Mouse (Mus musculus): ENCODE measurements at regions not wholly inside any gene's neighbourhood (a gene's known extent, or its start where the extent isn't known, plus 50 kb on each side); places are given as distances from the start of the nearest gene placed in this dataset.

DNA sequence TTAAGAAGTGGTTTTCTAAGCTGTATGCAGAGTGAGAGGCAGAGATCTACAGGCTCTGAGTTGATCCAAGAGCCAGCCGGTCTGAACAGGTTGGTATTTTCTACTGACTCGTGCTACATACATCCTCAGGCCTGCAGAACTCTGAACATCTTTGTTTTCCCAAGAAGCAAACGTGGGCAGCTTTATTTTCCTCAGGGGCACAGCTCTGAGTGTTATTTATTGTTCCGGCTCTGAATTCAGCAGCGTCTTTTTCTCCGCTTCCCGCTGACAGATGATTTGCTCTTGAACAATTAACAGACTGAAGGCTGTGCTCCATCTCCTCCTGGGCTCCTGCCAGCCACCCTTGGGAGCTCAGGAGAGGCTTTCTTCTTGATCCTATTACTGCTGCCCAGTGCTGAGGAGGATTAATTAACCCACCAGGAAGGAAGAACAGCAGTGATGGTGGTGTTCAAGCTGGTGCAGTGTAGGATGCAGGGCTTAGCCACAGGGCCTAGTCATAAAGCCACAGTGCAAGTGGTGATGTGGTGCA, 63.5 kb upstream of the Camk1g start:
- Histone ChIP-seq H3K9me3 (replicated peaks) (no peaks in the 10 kb centered on the region), H3K9ac (no peak overlapping the region), H3K4me1 (peaks cover 28% of the 10 kb centered on the region), H3K4me3 (no peak overlapping the region), H3K27me3 (peaks cover 74% of the 10 kb centered on the region), H3K4me2 (peak overlapping the region; percentile 1; the same call in 1 of the 2 replicates), H3K36me3 (ENCODE audit: poor library complexity, severe bottlenecking) (no peaks in the 10 kb centered on the region), H3K27ac (peak overlapping the region; percentile 76)
- peak; percentile 70 for ATAC-seq
- under 1% methylated on average over 7 of the region's 7 CpGs for WGBS

- 11% methylated on average over 8 of the region's 8 CpGs for WGBS
- Histone ChIP-seq H3K4me3 (no peak overlapping the region), H3K27ac (no peak overlapping the region), H3K4me2 (no peak overlapping the region), H3K9ac (no peak overlapping the region), H3K9me3 (replicated peaks) (no peaks in the 10 kb centered on the region), H3K36me3 (ENCODE audit: poor library complexity, severe bottlenecking) (no peaks in the 10 kb centered on the region), H3K27me3 (peaks cover 70% of the 10 kb centered on the region), H3K4me1 (peaks cover 28% of the 10 kb centered on the region)
- ATAC-seq = no peak
Observed at GRCm38 (mm10) chr1:193430231-193430630, 60.1 kb upstream of the Camk1g start.

GRCm38 (mm10) chr1:193423653-193424075, 53.6 kb upstream of the Camk1g start:
- Histone ChIP-seq H3K36me3 (ENCODE audit: poor library complexity, severe bottlenecking) (no peaks in the 10 kb centered on the region), H3K4me3 (no peak overlapping the region), H3K4me1 (peaks cover 20% of the 10 kb centered on the region), H3K9me3 (replicated peaks) (no peaks in the 10 kb centered on the region), H3K27me3 (peaks cover 60% of the 10 kb centered on the region), H3K27ac (no peak overlapping the region), H3K4me2 (no peak overlapping the region), H3K9ac (no peak overlapping the region)
- WGBS = 35% methylated on average over 8 of the region's 8 CpGs
- peak; percentile 45; the same call in 1 of the 2 replicates for ATAC-seq

GRCm38 (mm10) chr1:193422886-193423285, 52.8 kb upstream of the Camk1g start:
- no peaks in the 10 kb centered on the region for H3K36me3 ChIP-seq (ENCODE audit: poor library complexity, severe bottlenecking)
- WGBS = 71% methylated on average over 1 of the region's 1 CpGs
- no peak overlapping the region for H3K4me3 ChIP-seq
- peaks cover 63% of the 10 kb centered on the region for H3K27me3 ChIP-seq
- H3K4me2 ChIP-seq = no peak overlapping the region
- H3K4me1 ChIP-seq = peaks cover 26% of the 10 kb centered on the region
- peak; percentile 60; the same call in 1 of the 2 replicates for ATAC-seq
- no peak overlapping the region for H3K9ac ChIP-seq
- H3K27ac ChIP-seq = no peak overlapping the region
- H3K9me3 ChIP-seq (replicated peaks) = no peaks in the 10 kb centered on the region

DNA sequence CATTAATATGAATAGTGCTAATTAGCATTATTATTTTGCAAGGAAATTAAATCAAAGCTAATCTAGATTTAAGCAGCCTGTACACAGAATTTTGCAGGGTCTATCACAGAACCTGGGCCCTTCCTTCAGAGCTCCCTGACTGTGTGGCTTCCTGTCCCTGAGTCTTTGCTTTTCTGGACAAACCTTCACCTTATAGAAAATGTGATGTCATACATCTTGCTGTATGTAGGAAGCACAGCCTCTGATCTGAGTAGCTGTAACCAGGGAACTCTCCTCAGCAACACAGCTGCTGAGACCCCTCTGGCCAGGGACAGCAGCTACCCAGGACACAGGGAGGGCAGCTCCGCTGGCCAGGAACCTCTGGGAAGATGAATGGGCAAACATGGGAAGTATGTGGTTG, 51.7 kb upstream of the Camk1g start:
- Histone ChIP-seq H3K4me3 (no peak overlapping the region), H3K27me3 (peaks cover 60% of the 10 kb centered on the region), H3K36me3 (ENCODE audit: poor library complexity, severe bottlenecking) (no peaks in the 10 kb centered on the region), H3K27ac (no peak overlapping the region), H3K9ac (no peak overlapping the region), H3K9me3 (replicated peaks) (no peaks in the 10 kb centered on the region), H3K4me1 (peaks cover 26% of the 10 kb centered on the region), H3K4me2 (no peak overlapping the region)
- ATAC-seq = no peak
- 79% methylated on average over 1 of the region's 1 CpGs for WGBS

DNA sequence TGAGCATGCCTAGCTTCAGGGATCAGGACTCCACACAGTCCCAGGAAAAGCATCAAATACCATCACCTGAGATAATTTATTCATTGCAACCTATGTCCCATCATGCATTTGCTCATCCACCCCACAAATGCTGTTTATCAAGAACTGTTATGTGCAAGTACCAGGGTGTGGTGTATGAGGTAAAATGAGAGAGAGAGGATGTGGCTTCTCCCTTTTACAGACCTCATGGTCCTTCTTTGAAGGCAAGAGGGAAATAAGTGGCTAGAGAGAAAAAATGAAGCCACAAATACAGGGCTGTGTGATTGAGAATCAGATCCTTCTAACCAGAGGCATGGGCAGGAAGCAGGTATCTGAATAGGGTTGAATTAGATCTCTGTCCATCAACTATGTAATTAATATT, 51.3 kb upstream of the Camk1g start:
- Histone ChIP-seq H3K9ac (no peak overlapping the region), H3K9me3 (replicated peaks) (no peaks in the 10 kb centered on the region), H3K4me3 (no peak overlapping the region), H3K27ac (no peak overlapping the region), H3K36me3 (ENCODE audit: poor library complexity, severe bottlenecking) (no peaks in the 10 kb centered on the region), H3K27me3 (peaks cover 56% of the 10 kb centered on the region), H3K4me1 (peaks cover 26% of the 10 kb centered on the region), H3K4me2 (no peak overlapping the region)
- no peak for ATAC-seq

MicroRNAs encoded in the stretch of these regions (microRNA counts, 519-probe panel; counts per million panel counts)
- microRNA mmu-miR-205 = 3,267 counts per million, percentile 68 among the panel's probes with 10 or more counts

Small RNA genes in the stretch of these regions (microRNA-seq; reads per million reads assigned to microRNA genes)
- 42.7 reads per million, percentile 40 among the genes with 10 or more reads in this experiment for gene Mir205

Data from forebrain, embryonic 13.5 days (tissue).